Mouse (Mus musculus) heart, adult 8-10 months (tissue): ENCODE data around the gene Zfp60. TPM values are rescaled to one million over a fixed set of nuclear protein-coding genes. Genes with fewer than 3 reads are reported as not detected.

Source experiments
- DNase-seq: peaks from one replicate; pipeline ENCODE4 v3.0.0; 2022; ENCODE audit warnings: low spot score
- total RNA-seq, 4 experiments: library from RNA; stranded (reverse); gene quantifications; 2 replicates each; pipeline ENCODE4 v1.2.4; 2022

Gene Zfp60
- 1 to 10 TPM; 8.0 to 9.5 (median 8.8) TPM for total RNA-seq

GRCm38 (mm10) chr7:27731281-27731883, at the start of gene Zfp60:
Gene Zfp60, plus strand, starts transcription at chr7:27731389.
- peak; percentile 83 for DNase-seq

- no peak for DNase-seq
Observed at GRCm38 (mm10) chr7:27683218-27683617, 48.0 kb upstream of the Zfp60 start.

- no peak for DNase-seq
Observed at GRCm38 (mm10) chr7:27685220-27685619, 46.0 kb upstream of the Zfp60 start.

- DNase-seq = no peak
Observed at GRCm38 (mm10) chr7:27685681-27686080, 45.5 kb upstream of the Zfp60 start.

- DNase-seq = no peak
Observed at GRCm38 (mm10) chr7:27687043-27687442, 44.1 kb upstream of the Zfp60 start.

- no peak for DNase-seq
Observed at GRCm38 (mm10) chr7:27687836-27688235, 43.4 kb upstream of the Zfp60 start.

GRCm38 (mm10) chr7:27688246-27688788, 42.9 kb upstream of the Zfp60 start:
- DNase-seq = no peak

- peak; percentile 97 for DNase-seq
Observed at GRCm38 (mm10) chr7:27688815-27689612, 42.2 kb upstream of the Zfp60 start, which contains the start of gene Zfp607b. Gene Zfp607b, plus strand, starts transcription at chr7:27689340.

GRCm38 (mm10) chr7:27691076-27691475, 40.1 kb upstream of the Zfp60 start:
- no peak for DNase-seq

GRCm38 (mm10) chr7:27696711-27697110, 34.5 kb upstream of the Zfp60 start:
- DNase-seq = no peak

GRCm38 (mm10) chr7:27710402-27710801, 20.8 kb upstream of the Zfp60 start:
- DNase-seq = no peak

- no peak for DNase-seq
Observed at GRCm38 (mm10) chr7:27721951-27722350, 9.2 kb upstream of the Zfp60 start.

GRCm38 (mm10) chr7:27725566-27726538, 5.3 kb upstream of the Zfp60 start:
- DNase-seq = no peak

GRCm38 (mm10) chr7:27727471-27727870, 3.7 kb upstream of the Zfp60 start:
- DNase-seq = no peak

GRCm38 (mm10) chr7:27731946-27732345, 757 bp downstream of the Zfp60 start:
- no peak for DNase-seq

- no peak for DNase-seq
Observed at GRCm38 (mm10) chr7:27732508-27732907, 1.3 kb downstream of the Zfp60 start.

- no peak for DNase-seq
Observed at GRCm38 (mm10) chr7:27735457-27735856, 4.3 kb downstream of the Zfp60 start.

- no peak for DNase-seq
Observed at GRCm38 (mm10) chr7:27756351-27757047, 25.3 kb downstream of the Zfp60 start.

GRCm38 (mm10) chr7:27757048-27757375, 25.8 kb downstream of the Zfp60 start:
- DNase-seq = no peak

GRCm38 (mm10) chr7:27765176-27765886, 34.1 kb downstream of the Zfp60 start:
- DNase-seq = no peak
